Mouse (Mus musculus): ENCODE measurements at regions not wholly inside any gene's neighbourhood (a gene's known extent, or its start where the extent isn't known, plus 50 kb on each side); places are given as distances from the start of the nearest gene placed in this dataset.

DNA sequence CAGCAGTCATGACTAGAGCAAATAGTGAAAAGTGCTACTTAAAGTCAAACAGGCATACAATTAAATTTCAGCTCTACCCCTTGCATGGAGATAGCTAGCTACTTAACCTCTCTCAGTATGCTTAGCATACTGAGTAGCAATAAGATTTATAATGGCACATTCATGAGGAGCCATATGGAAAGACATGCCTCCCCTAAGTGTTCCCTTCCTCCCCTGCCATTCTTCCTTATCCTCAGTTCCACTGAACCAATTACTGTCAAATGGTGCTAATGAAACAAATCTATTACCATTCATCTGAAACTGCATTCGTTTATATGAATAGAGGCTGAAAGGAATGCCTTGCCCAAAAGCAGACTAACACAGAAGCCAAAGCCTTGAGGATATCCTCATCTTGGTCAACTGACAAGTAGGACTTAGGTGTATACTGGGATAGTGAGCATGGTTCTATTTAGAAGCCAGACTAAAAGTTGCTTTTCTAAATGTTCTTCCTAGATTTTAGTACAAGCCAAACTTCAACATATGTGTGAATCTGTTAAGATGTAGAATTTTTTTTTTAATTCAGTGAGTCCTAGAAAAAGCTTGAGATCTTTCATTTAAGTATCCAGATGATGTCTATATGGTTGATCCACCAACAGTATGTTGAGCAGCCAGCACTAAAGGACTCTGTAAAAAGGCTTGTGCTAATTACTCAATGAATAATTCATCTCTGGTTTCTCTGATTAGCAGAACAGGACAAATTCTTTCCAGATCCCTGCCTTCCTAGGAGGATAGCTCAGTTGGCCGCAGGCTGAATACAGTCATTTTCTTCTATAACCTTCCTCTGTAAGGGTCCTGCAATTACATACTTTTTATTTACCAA, 368.7 kb downstream of the Tmem135 start:
- no peak overlapping the region for H3K4me3 ChIP-seq
- WGBS = 71% methylated on average over 2 of the region's 2 CpGs
- no peak overlapping the region for H3K27ac ChIP-seq
- no peaks in the 10 kb centered on the region for H3K9me3 ChIP-seq
- DNase-seq (ENCODE audit: extremely low spot score, low spot score) = no peak
- no peaks in the 10 kb centered on the region for H3K27me3 ChIP-seq (ENCODE audit: poor library complexity, severe bottlenecking)
- peaks cover 12% of the 10 kb centered on the region for H3K4me1 ChIP-seq
- H3K36me3 ChIP-seq (replicated peaks) = no peaks in the 10 kb centered on the region

DNA sequence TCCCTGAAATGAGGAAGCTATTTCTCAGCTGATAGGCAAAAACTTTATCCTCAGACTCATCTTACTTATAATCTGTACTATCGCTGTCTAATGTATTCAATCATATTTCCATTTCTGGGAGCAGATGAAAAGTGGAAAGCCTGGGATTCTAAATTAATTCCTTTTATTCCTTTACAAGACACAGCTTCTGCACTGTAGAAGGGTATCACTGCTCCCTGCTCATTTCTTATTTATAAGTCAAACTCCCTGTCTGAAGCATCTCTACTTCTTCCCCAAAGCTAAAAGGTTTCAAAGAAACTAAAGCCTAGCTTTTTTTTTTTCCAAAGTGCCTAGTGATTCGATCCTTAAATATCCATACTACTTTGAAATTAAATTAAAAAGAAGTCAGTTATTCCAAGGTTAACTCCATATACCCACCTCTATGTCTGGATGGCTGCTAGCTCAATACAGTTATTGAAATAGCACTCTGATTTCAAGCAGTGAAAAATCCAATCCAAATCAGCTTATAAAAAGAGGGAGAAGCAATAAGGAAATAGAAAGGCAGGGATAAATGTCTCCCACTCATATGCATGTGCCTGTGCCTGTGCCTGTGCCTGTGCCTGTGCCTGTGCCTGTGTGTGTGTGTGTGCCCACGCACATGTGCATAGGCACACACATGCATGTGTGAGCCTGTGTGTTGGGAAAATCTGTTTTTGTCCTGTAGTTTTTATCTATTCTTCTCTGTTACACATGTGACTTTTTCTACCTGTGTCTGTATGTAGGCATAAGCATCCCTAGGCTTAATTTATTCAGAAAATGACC, 380.6 kb downstream of the Tmem135 start:
- no peak overlapping the region for H3K27ac ChIP-seq
- H3K4me1 ChIP-seq = no peaks in the 10 kb centered on the region
- DNase-seq (ENCODE audit: extremely low spot score, low spot score) = no peak
- no peaks in the 10 kb centered on the region for H3K36me3 ChIP-seq (replicated peaks)
- H3K9me3 ChIP-seq = no peaks in the 10 kb centered on the region
- WGBS = 84% methylated on average over 3 of the region's 3 CpGs
- H3K4me3 ChIP-seq = no peak overlapping the region
- H3K27me3 ChIP-seq (ENCODE audit: poor library complexity, severe bottlenecking) = no peaks in the 10 kb centered on the region

DNA sequence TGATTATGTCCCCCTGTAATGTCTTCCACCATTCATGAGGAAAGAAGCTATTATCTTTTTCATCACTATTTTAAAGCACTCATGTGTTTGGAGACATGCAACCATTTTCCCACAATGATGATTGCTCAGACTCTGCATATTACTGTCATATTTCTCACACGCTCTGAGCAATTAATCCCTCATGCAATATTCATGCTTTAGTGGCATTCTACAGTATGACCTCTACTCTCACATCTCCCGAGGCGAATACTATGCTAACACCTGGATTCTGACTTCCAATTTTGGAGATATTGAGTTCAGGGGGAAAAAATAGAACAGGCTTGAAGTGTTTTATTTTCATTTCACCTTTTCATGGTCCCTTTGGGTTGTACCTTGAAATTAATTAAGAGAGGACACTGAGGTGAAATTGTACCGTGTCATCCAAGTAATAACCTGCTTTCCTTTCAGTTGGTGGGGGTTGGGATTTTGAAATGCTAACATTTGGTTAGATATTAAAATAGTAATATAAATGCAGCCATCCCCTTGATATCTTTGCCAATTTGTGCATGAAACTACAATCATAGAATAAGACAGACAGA, 405.1 kb downstream of the Tmem135 start:
- Histone ChIP-seq H3K9me3 (no peaks in the 10 kb centered on the region), H3K4me3 (no peak overlapping the region), H3K27ac (no peak overlapping the region), H3K36me3 (replicated peaks) (no peaks in the 10 kb centered on the region), H3K4me1 (no peaks in the 10 kb centered on the region), H3K27me3 (ENCODE audit: poor library complexity, severe bottlenecking) (no peaks in the 10 kb centered on the region)
- WGBS = 89% methylated on average over 4 of the region's 4 CpGs
- no peak for DNase-seq (ENCODE audit: extremely low spot score, low spot score)

DNA sequence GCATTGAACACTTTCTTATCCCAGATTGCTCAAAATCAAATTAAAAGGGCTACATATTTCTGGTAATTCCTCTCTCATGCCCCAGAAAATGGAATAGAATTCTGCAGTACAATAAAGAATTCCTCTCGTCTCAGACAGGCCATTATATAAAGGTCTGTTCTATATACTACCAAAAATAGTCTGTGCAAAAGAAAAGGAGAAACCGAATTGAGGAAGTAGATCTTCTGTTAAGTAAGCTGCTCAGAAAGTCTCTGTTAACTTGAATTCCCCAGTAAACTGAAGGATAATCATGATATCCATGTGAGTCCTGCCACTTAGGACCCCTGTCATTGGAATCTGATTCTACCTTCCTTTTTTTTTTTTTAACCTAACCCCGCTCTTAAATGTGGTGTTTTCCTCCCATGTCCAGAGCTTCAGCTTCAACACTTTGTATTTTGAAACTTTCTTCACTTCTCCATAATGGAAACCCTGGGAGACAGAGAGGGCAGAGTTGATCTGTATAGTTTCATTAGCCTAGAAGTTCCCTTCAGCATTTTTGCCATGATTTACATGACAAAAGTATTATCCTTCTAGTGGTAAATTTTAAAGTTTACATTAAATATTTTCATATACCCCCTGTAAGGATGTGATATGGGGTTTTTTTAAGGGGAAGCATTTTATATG, 406.1 kb downstream of the Tmem135 start:
- WGBS = 89% methylated on average over 3 of the region's 3 CpGs

DNA sequence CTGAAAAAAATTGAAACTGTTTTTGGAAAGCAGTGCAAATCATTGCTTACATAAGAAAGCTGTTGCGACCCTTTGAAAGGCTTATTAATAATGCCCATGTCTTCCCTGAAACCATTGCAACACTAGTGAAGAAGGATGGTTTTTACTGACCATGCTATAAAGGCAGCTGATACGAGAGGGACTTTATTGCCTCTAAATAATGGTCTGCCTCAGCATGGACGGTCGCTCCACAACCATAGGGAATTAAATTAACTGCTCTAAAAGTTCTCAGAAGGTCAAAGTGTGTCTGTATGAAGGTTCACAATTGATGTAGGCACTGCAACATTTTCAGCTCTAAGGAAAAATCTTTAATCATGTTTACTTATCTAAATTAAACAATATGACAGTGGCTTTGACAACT, 429.6 kb downstream of the Tmem135 start:
- no peaks in the 10 kb centered on the region for H3K9me3 ChIP-seq
- H3K27ac ChIP-seq = no peak overlapping the region
- WGBS = 91% methylated on average over 4 of the region's 4 CpGs
- H3K27me3 ChIP-seq (ENCODE audit: poor library complexity, severe bottlenecking) = no peaks in the 10 kb centered on the region
- no peaks in the 10 kb centered on the region for H3K4me1 ChIP-seq
- H3K4me3 ChIP-seq = no peak overlapping the region
- no peak for DNase-seq (ENCODE audit: extremely low spot score, low spot score)
- no peaks in the 10 kb centered on the region for H3K36me3 ChIP-seq (replicated peaks)

More for the DNA sequence above, 406.1 kb downstream of the Tmem135 start:
- H3K27me3 ChIP-seq (ENCODE audit: poor library complexity, severe bottlenecking) = no peaks in the 10 kb centered on the region
- H3K36me3 ChIP-seq (replicated peaks) = no peaks in the 10 kb centered on the region
- H3K27ac ChIP-seq = no peak overlapping the region
- DNase-seq (ENCODE audit: extremely low spot score, low spot score) = no peak
- no peaks in the 10 kb centered on the region for H3K4me1 ChIP-seq
- no peaks in the 10 kb centered on the region for H3K9me3 ChIP-seq
- no peak overlapping the region for H3K4me3 ChIP-seq

DNA sequence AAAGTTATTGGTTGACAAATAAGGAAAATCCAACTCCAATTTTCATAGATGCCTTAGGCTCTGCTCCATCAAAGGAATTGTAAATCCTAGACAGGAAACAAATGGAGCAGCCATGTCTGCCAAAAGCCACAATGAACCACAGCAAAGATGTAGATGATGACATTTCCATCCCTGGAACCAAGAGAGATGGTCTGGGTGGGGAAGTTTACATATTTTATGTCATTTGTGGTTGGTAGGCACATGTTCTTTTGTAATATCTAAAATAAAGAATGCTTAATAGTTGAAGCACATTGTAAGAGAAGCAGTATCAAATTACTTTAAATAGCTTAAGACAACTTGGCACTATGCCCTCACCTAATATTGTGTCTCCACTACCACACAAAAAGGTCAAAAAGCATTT, 443.2 kb downstream of the Tmem135 start:
- Histone ChIP-seq H3K27me3 (ENCODE audit: poor library complexity, severe bottlenecking) (no peaks in the 10 kb centered on the region), H3K4me1 (0 out of 2 replicates have a peak, but pooled peaks cover 4% of the 10 kb centered on the region), H3K36me3 (replicated peaks) (no peaks in the 10 kb centered on the region), H3K27ac (no peak overlapping the region), H3K9me3 (no peaks in the 10 kb centered on the region), H3K4me3 (no peak overlapping the region)
- DNase-seq (ENCODE audit: extremely low spot score, low spot score) = no peak

DNA sequence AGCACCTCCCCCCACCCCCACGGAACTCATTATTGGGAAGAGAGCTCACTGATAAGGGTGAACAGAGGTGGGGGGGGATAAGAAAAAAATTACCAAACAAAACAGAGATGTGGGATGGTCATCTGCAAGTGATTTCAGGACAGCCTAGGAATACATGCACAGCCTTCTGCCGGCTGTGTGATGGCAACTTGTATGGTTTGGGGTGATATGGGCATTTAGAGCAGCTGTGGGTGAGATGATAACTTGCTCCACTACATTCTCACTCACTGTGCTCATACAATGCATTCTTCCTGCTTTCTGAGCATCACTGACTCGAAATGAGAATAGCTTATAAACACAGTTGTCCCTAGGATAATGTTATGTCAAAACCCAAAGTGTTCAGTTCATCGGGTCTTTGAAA, 443.8 kb downstream of the Tmem135 start:
- DNase-seq (ENCODE audit: extremely low spot score, low spot score) = no peak
- Histone ChIP-seq H3K27me3 (ENCODE audit: poor library complexity, severe bottlenecking) (no peaks in the 10 kb centered on the region), H3K36me3 (replicated peaks) (no peaks in the 10 kb centered on the region), H3K4me1 (0 out of 2 replicates have a peak, but pooled peaks cover 4% of the 10 kb centered on the region), H3K27ac (no peak overlapping the region), H3K9me3 (no peaks in the 10 kb centered on the region), H3K4me3 (no peak overlapping the region)
- 76% methylated on average over 4 of the region's 4 CpGs for WGBS

DNA sequence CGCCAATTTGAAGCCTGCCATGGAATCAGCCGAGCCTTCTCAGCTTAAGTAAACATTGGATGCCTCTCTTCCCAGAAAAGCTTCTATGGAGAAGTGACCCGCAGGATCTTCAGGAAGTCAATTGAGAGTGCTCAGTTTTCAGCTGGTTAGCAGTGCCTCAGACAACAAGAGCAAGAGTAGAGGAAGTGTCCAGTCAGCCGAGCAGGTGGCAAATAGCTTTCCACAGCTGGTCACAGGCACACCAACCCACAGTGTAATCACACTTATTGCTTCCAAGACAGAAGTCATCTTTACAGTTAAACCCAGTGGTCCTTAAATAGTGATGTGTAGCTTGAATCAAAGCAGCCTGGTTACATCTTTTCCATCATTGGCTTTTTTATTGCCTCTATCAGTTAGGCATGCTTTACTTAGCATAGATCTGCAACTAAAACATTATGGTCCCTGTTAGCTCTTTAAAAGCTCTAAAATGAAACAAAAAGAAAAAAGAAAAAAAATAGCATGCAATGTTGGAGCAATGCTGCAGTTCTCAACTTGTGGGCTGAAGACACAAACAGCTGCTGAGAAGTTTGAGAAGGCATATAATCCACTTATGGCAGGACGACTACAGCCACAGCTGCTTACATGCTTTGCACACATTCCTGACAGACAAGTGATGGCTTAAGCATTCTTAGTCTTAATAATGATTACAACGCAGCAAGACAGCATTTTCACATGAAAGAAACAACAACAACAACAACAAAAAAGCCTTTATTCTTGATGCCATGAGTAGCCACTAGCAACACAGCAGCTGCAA, 444.5 kb downstream of the Tmem135 start:
- 0 out of 2 replicates have a peak, but pooled peaks cover 4% of the 10 kb centered on the region for H3K4me1 ChIP-seq
- H3K4me3 ChIP-seq = no peak overlapping the region
- H3K27ac ChIP-seq = no peak overlapping the region
- H3K9me3 ChIP-seq = no peaks in the 10 kb centered on the region
- H3K27me3 ChIP-seq (ENCODE audit: poor library complexity, severe bottlenecking) = no peaks in the 10 kb centered on the region
- H3K36me3 ChIP-seq (replicated peaks) = no peaks in the 10 kb centered on the region
- 71% methylated on average over 6 of the region's 6 CpGs for WGBS
- DNase-seq (ENCODE audit: extremely low spot score, low spot score) = no peak

DNA sequence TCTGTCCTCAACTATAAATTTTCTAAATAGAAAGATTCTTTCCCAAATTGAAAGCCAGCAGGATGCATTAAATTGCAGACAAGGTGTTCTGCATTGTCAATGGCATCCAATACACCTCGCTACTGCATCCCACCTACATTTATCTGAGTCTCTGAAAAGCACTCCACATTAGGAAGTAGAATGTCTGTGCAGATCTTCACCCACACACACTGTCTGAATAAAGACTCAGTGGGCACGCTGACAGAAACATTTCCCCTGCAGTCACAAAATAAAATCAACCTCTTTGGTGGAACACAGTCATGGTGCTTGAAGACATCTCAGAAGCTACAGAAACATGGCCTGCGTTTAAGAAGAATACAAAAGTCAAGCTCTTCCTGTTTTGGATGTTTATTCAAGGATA, 449.0 kb downstream of the Tmem135 start:
- Histone ChIP-seq H3K4me1 (0 out of 2 replicates have a peak, but pooled peaks cover 2% of the 10 kb centered on the region), H3K27ac (no peak overlapping the region), H3K9me3 (no peaks in the 10 kb centered on the region), H3K36me3 (replicated peaks) (no peaks in the 10 kb centered on the region), H3K27me3 (ENCODE audit: poor library complexity, severe bottlenecking) (no peaks in the 10 kb centered on the region), H3K4me3 (no peak overlapping the region)
- no peak for DNase-seq (ENCODE audit: extremely low spot score, low spot score)
- WGBS = 82% methylated on average over 3 of the region's 3 CpGs

DNA sequence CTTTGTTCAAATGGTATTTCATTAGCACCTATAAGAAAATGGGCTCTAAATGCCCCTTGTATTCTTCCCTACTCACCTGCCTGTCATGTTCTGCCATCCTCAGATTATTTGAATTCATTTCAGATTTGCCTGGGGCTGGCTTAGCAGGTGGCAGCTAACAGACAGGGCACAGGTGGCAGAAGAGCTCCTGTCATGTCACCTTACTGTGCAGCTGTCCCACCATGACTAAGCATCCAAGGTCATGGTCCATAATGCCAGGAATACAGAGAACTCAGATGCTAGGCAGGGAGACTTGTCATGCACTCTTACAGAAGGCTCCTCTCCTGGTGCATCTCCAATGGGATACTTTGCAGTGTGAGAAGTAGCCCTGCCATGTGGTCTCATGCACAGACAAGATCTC, 458.7 kb downstream of the Tmem135 start:
- no peak for DNase-seq (ENCODE audit: extremely low spot score, low spot score)
- no peaks in the 10 kb centered on the region for H3K36me3 ChIP-seq (replicated peaks)

DNA sequence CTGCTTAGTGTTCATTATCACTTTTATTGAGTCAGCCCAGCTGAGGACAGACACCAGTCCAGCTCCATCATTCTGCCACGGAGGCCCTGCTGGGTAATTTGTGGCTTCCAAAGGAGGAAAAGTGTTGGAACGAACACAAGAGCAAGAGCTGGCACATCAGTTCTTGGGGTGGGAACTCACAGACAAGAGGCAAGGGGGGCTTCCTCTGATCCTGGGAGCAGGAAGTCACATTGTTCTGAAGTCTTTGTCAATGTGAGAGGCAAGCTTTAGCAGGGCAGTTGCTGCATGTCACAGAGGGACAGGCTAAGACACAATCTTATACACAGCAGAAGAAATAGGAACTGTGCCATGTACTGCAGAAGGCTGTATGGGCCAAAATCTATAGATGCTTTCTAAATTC, 459.1 kb downstream of the Tmem135 start:
- H3K27me3 ChIP-seq (ENCODE audit: poor library complexity, severe bottlenecking) = no peaks in the 10 kb centered on the region
- no peak overlapping the region for H3K4me3 ChIP-seq
- no peaks in the 10 kb centered on the region for H3K4me1 ChIP-seq
- no peaks in the 10 kb centered on the region for H3K36me3 ChIP-seq (replicated peaks)
- WGBS = 77% methylated on average over 2 of the region's 2 CpGs
- H3K27ac ChIP-seq = no peak overlapping the region
- no peak for DNase-seq (ENCODE audit: extremely low spot score, low spot score)
- H3K9me3 ChIP-seq = no peaks in the 10 kb centered on the region

More for the DNA sequence above, 458.7 kb downstream of the Tmem135 start:
- H3K27ac ChIP-seq = no peak overlapping the region
- H3K4me1 ChIP-seq = no peaks in the 10 kb centered on the region
- H3K9me3 ChIP-seq = no peaks in the 10 kb centered on the region
- H3K4me3 ChIP-seq = no peak overlapping the region
- no peaks in the 10 kb centered on the region for H3K27me3 ChIP-seq (ENCODE audit: poor library complexity, severe bottlenecking)

Data from forebrain, embryonic 10.5 days (tissue).